Mouse (Mus musculus) bone marrow, adult 2 months (tissue): ENCODE results near the gene Msgn1.

Source experiments
- CTCF ChIP-seq: fragments of 200-500 bp; IDR thresholded peaks from 2 replicates; pipeline ENCODE4 v1.5.1; 2011; ENCODE audit warnings: low read length, control low read depth; ENCODE audit not compliant: control insufficient read depth, insufficient read depth
- POLR2A ChIP-seq: fragments of 200-500 bp; IDR thresholded peaks from 2 replicates; pipeline ENCODE4 v1.6.1; 2011; ENCODE audit warnings: low read depth, mild to moderate bottlenecking, control low read depth, low read length, borderline replicate concordance; ENCODE audit not compliant: control insufficient read depth

- TF ChIP-seq CTCF (no peak), POLR2A (no peak)
Observed at GRCm38 (mm10) chr12:11200711-11201110, 8.1 kb downstream of the Msgn1 start.
